Mouse (Mus musculus): ENCODE results near the gene P2ry10.
"Not testable (repeated sequence)": the region's sequence is repeated elsewhere in the genome, so short reads cannot be mapped to it uniquely, and the experiment has no call there.

P2ry10 gene

GRCm38 (mm10) chrX:107088177-107088576 is at the start of gene P2ry10:
P2ry10 (plus strand) TSS chrX:107088492.
- DNase-seq (ENCODE audit: low spot score in 2 of 2): no peak

- no peak for DNase-seq (ENCODE audit: low spot score in 2 of 2)
Measured at GRCm38 (mm10) chrX:107039146-107039545, 49.1 kb upstream of the P2ry10 start.

- no peak for DNase-seq (ENCODE audit: low spot score in 2 of 2)
Measured at GRCm38 (mm10) chrX:107039635-107040034, 48.7 kb upstream of the P2ry10 start.

DNA sequence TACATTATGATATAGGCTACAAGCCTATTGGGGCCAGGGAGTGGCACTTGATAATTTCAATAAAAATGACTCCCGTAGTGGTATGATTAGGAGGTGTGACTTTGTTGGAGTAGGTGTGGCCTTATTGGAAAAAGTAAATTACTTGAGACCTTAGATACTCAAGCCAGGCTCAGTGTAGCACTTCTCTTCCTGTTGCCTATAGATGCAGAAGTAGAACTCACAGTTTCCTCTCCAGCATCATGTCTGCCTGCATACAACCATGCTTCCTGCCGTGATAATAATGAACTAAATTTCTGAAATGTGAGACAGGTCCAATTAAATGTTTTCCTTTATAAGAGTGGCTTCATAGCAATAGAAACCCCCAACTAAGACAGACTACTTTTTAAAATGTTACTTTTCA is 45.9 kb upstream of the P2ry10 start:
- no peak for DNase-seq (ENCODE audit: low spot score in 2 of 2)

GRCm38 (mm10) chrX:107083407-107083806 is 4.9 kb upstream of the P2ry10 start:
- DNase-seq (ENCODE audit: low spot score in 2 of 2): not testable (repeated sequence)

DNA sequence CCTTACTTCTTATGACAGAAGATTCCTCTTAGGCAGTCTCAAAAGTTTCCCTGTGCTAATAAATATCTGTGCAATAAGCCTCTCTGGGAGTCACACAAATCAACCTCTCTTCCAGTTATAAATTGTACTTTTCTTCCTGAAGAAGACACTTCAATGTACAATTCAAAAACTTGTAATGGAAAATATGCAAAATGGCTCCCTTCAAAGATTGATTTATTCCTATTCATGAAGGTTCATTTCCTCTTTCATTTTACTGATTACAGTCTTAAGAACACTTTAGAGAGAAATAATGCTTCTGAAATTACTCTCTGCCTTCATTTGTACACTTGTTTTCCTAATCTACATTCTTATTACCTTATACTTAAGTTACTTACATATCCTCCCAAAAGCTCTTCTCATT is 4.0 kb upstream of the P2ry10 start:
- no peak for DNase-seq (ENCODE audit: low spot score in 2 of 2)

DNA sequence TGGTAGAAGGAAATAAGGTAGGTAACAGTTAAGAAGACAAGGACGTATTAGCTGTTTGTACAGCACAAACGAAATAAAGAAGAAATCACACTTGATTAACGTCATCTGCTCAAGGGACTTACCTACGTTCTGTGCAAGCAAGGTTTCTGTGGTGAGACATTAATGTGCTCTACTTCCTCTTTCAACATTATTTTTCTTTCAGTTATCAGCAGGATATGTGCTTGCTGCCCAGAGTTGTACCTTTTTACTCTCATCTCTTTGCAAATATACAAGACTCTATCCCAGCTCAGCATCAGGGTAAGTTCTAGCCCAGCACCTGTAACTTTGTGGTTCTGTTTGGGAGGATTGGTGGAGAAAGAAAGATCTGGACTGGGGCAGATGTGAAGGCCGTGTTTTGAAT is 839 bp downstream of the P2ry10 start:
- DNase-seq (ENCODE audit: low spot score in 2 of 2): no peak

DNA sequence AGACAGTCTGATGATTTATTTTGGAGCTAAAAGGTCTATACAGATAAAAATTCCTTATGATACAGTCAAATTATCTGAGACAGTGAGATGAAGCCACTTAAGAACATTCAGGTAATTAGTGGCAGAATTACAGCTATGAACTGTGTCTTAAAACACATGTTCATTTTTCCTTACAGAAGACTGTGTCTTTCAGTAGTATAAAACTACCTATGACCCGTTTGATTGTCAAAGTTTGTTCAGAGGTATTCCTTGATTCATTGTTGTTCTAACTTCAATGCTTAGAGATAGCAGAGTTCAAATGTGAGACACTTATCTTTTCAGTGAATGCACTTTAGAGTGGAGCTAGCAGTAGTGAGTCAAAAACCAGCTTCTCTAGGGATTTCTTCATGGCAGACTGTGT is 1.6 kb downstream of the P2ry10 start:
- DNase-seq (ENCODE audit: low spot score in 2 of 2): no peak

- DNase-seq (ENCODE audit: low spot score in 2 of 2): no peak
Measured at GRCm38 (mm10) chrX:107095633-107096032, 7.3 kb downstream of the P2ry10 start.

- DNase-seq (ENCODE audit: low spot score in 2 of 2): no peak
Measured at GRCm38 (mm10) chrX:107116333-107116732, 28.0 kb downstream of the P2ry10 start.

DNA sequence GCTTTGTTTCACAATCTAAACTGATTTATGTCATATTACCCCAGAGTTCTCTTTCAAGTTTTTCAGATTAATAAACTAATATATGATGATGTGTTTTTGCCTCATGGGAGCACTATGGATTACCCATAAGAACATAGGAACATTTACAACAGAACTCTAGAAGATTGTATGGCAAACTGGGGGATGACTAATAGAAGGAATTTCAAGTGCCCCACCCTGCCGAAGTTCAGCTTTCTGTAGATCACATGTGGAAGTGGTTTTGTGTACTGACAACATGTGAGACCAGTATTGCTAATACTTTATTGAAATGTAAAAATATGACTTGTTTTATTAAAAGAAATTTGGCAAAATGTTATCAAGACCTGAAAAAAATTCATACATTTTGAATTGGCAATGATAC is 28.7 kb downstream of the P2ry10 start:
- no peak for DNase-seq (ENCODE audit: low spot score in 2 of 2)

DNA sequence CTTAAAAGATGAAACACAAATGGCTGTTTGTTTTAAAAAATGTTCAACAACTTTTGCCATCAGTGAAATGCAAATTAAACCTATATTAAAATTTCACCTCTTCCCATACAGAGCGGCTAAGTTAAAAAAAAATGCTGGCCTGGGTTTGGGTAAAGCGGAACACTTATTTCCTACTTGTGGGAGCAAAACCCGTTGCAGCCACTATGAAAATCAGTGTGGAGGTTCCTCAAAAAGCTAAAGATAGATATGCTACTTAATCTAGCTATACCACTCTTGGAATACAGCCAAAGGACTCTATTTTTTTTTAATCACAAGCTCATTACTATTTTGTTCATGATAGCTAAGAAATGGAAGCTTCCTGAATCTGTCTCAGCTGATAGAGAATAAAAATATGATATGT is 54.9 kb downstream of the P2ry10 start:
- no peak for DNase-seq (ENCODE audit: low spot score in 2 of 2)

GRCm38 (mm10) chrX:107143930-107144329 is 55.6 kb downstream of the P2ry10 start:
- no peak for DNase-seq (ENCODE audit: low spot score in 2 of 2)

DNA sequence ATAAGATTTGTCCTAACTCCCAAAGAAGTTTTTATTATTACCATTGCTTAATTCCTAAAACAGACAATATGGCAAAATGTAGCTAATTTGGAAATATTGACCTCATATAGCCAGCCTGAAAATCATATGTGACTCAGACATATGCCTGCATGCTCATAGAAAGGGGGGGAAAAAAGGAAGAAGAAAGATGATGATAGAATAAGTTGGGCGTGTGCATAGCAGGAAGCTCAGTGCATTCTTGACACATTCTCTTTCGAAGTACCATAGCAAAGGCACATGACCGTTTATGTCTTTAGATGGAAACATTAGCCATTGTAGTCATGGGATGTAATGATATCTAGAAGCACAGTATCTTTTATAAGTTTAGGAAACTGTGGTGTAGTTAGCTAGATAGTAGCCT is 60.4 kb downstream of the P2ry10 start, which contains the start of gene P2ry10b:
P2ry10b (plus strand) TSS at position 247 of the 400 bp plus-strand sequence.
- DNase-seq (ENCODE audit: low spot score in 2 of 2): no peak

GRCm38 (mm10) chrX:107149391-107149993 is 61.2 kb downstream of the P2ry10 start:
- no peak for DNase-seq (ENCODE audit: low spot score in 2 of 2)

GRCm38 (mm10) chrX:107150027-107150426 is 61.7 kb downstream of the P2ry10 start:
- DNase-seq (ENCODE audit: low spot score in 2 of 2): no peak

GRCm38 (mm10) chrX:107150752-107151515 is 62.6 kb downstream of the P2ry10 start:
- no peak for DNase-seq (ENCODE audit: low spot score in 2 of 2)

All from spleen, postnatal 14 days (tissue).